Mouse (Mus musculus) adrenal gland, postnatal 4 days (tissue): Measurements from ENCODE around the gene Gm5941. TPM values are rescaled to one million over a fixed set of nuclear protein-coding genes. Genes with fewer than 3 reads are reported as not detected.
"Not testable (repeated sequence)": the region's sequence is repeated elsewhere in the genome, so short reads cannot be mapped to it uniquely, and the experiment has no call there.

Source experiments
- DNase-seq, 2 experiments: peaks; one replicate each; pipeline ENCODE4 v3.0.0; 2021 to 2022; ENCODE audit warnings: low spot score in 2 of 2, mixed read lengths in 2 of 2
- long read RNA-seq, 2 experiments: library from polyadenylated mRNA; stranded (forward); transcript quantifications; one replicate each; pipeline ENCODE4 v2.0.0; 2021
- total RNA-seq, 2 experiments: library from RNA; stranded (reverse); gene quantifications; 2 replicates each; pipeline ENCODE4 v1.2.3; 2021

Gene Gm5941
- not detected for total RNA-seq
- long read RNA-seq, experiment 1 = 0 reads
- long read RNA-seq, experiment 2 = 0 reads

- DNase-seq = not testable (repeated sequence)
Observed at GRCm38 (mm10) chrX:92489649-92490048, at the start of gene Gm5941. Gene Gm5941 (plus strand): TSS chrX:92489949.

- DNase-seq = no peak
Observed at GRCm38 (mm10) chrX:92460496-92460895, 29.3 kb upstream of the Gm5941 start.

GRCm38 (mm10) chrX:92464773-92465172, 25.0 kb upstream of the Gm5941 start:
- DNase-seq = no peak

GRCm38 (mm10) chrX:92498254-92498653, 8.5 kb downstream of the Gm5941 start:
- DNase-seq = no peak

- no peak for DNase-seq
Observed at GRCm38 (mm10) chrX:92527826-92528225, 38.1 kb downstream of the Gm5941 start.

Other genes with a start within 250 kb of the Gm5941 start
- 1 to 10 TPM; 1.1 to 3.0 TPM for gene Mageb18, start 109.6 kb downstream of the Gm5941 start, total RNA-seq